Mouse (Mus musculus): ENCODE data around the gene Themis3.

Gene Themis3

DNA sequence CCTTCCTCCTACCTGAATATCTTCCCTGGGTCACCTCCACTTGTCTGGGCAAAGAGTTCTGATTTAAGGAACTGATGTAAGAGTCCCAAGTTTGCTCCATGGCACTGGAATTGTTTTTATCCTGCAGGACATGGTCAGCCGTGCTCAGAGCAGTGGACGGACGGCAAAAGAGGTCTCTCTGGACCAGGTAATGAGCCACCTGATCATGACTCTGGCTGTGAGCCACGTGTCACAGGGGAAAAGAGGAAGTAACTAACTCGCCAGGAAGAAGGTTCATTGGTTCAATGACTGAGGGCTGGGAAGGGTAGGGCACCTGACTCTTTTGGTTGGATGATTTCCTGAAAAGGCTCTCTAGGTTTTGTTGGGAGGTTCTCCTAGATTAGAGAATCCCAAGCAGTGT is at the start of gene Themis3:
Gene Themis3 (minus strand): TSS at position 187 of the 400 bp plus-strand sequence.
- no peak for DNase-seq (ENCODE audit: low spot score in 2 of 2)

DNA sequence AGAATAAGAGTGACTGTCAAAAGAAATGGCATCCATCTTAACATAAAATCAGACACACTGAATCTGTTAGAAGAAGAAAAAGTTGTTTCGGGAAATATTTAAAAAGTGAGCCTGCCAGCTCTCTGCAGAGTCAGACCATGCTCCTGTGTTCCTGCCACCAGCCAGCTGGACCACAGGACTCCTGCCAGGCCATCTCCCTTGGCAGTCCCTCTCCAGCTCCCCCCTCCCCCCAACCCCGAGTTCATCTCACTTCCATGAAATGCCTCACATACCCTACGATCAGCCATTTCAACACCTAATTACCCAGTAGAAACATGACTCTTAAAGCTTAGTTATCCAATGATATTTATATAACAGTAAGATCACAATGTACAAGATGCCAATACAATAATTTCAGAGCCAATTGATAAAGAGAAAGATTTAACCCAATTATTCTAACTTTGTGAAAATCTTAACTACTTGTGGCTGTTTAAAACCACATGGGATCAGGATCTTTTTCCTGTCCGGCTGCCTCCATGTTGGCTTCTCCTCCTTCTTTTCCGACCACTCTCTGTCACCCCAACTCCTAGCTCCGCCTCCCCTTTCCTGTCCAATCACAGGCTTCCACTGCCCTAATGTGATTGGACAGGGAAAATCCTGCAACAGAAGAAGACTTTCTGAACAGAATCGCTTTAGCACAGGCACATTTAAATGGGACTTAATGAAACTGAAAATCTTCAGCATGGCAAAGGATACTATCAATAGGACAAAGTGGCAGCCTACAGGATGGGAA is 43.7 kb upstream of the Themis3 start:
- no peak for DNase-seq (ENCODE audit: low spot score in 2 of 2)

GRCm38 (mm10) chr17:66619996-66620656 is 25.7 kb upstream of the Themis3 start:
- no peak for DNase-seq (ENCODE audit: low spot score in 2 of 2)

DNA sequence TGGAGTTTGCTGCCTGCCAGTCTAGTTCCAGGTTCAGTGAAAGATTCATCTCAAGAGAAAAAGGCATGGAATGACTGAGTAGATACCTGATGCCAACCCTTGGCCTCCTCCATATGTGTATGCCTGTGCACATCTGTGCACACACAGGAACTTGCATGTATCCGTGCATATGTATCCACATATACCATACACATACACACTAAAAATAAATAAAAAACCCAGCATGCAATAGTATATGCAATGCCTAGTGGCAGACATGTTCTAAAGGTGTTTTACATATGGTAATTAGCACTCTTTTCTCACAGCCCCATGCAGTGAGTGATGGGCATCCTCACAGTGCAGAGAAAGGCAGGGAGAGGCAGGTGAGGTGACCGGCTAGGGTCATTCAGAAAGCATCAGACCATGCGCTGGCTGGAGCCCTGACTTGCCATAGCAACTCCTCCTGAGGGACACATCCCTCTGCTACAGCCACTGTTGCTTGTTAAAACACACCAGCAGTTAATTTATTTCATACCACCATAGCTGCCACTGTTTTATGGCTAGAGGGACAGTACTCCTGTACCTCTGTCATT is 24.9 kb upstream of the Themis3 start:
- DNase-seq (ENCODE audit: low spot score in 2 of 2) = no peak

- no peak for DNase-seq (ENCODE audit: low spot score in 2 of 2)
These were observed 15.6 kb upstream of the Themis3 start for GRCm38 (mm10) chr17:66610032-66610431.

- DNase-seq (ENCODE audit: low spot score in 2 of 2) = no peak
These were observed 10.5 kb upstream of the Themis3 start for GRCm38 (mm10) chr17:66604931-66605330.

DNA sequence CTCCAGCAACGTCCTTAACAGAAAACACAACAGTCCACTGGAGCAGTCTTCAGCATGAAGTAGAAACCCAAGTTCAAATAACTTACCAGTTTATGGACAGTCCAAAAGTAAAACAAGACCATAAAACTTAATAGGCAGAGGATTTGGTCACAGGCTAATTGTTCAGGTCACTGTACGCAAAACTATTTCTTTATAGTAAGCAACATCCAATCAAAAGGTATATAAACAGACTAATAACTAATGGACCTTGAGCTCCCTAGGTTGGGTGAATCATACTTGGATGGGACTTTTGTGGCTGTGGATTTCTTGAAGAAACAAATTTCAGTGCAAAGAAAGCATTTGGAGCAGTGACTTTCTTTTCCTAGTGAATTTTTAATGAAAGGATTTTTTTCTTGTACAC is 6.8 kb upstream of the Themis3 start:
- DNase-seq (ENCODE audit: low spot score in 2 of 2) = no peak

- no peak for DNase-seq (ENCODE audit: low spot score in 2 of 2)
These were observed 1.4 kb upstream of the Themis3 start for GRCm38 (mm10) chr17:66595867-66596266.

- DNase-seq (ENCODE audit: low spot score in 2 of 2) = no peak
These were observed 835 bp upstream of the Themis3 start for GRCm38 (mm10) chr17:66595256-66595655.

DNA sequence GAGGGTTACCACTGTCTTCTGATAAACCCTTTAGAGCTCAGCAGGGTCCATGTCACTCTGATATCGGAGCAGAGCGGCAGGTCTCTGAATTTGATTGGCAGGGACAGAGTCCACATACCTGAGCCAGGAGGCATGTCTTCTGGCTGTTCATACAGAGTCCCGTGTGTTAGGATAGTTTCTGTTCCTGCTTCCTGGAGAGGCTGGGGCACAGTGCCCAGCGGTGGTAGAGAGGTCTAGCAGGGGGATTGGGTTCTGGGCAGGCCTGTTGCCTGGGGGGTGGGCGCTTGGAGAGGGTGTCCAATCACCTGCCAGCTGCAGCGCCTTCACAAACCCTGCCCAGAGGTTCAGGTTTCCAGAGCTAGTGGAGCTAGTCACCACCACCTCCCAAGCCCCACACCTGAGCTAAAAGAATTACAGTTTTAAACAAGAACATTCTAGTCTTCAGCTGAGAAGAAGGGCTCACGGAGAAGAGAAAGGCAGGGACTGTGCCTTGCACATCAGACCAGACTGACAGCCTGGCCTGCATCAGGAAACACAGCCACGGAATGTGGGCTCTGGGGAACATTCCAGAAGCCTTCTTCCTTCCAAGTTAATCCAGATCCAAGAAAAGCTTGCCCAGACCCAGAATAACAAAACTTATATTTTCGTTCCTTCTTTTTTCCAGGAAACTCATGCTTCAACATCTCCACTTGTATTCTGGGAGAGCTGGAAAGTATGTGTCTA is 3.9 kb downstream of the Themis3 start:
- DNase-seq (ENCODE audit: low spot score in 2 of 2) = no peak

- DNase-seq (ENCODE audit: low spot score in 2 of 2) = no peak
These were observed 4.6 kb downstream of the Themis3 start for GRCm38 (mm10) chr17:66589864-66590263.

DNA sequence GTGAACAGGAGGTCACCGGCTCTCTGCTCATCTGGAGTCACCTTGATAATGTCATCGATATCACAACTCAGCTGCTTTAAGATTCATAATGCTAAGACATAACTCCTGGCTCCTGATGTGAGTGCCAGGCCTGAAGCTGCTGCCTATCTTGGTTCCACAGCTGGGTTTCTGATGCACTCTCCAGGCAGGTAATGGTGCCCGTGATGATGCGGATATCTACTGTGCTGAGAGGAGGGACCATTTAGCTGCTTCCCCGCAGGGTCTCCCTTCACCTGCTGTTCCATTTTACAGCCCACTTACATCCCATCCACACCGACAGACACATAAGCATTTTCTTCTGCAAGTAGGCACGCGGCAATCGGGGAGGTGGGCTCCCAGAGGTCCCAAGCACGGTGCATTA is 7.7 kb downstream of the Themis3 start:
- DNase-seq (ENCODE audit: low spot score in 2 of 2) = no peak

DNA sequence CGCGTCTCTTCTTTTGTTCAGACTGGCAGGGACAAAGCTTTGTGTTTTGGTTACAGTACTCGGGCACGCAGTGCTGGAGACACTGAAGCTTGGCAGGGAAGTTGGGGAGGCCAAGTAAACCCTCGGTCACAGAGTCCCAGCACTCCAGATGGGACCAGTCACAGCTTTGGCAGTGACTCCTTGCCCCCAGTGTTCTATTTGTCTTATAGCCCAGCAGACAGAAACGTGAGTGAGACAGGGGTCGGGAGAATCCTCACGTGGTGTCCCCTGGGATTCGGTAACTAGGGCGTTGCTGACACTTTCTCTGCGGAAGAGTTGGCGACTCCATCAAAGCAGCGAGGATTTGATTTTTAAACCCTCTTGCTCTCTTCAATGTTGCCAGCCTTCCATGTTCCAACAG is 8.3 kb downstream of the Themis3 start:
- no peak for DNase-seq (ENCODE audit: low spot score in 2 of 2)

DNA sequence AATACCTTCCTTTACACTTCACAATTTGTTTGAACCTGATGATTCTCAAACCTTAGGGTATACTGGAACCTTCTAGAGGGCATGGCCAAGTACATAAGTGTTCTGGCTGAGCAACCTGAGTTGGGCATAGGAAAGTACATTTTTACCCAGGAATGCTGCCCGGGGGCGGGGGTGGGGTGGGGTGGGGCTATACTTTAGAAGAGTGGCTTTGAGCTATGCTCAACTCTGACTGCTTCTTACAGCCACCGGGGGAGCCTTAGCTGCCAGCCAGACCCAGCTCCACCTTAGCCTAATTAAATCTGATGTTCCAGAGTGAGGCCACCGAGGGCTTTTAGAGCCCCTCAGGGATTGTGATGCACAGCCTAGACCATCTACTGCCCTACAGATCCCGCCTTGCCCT is 13.4 kb downstream of the Themis3 start:
- no peak for DNase-seq (ENCODE audit: low spot score in 2 of 2)

- no peak for DNase-seq (ENCODE audit: low spot score in 2 of 2)
These were observed 16.4 kb downstream of the Themis3 start for GRCm38 (mm10) chr17:66578007-66578406.

DNA sequence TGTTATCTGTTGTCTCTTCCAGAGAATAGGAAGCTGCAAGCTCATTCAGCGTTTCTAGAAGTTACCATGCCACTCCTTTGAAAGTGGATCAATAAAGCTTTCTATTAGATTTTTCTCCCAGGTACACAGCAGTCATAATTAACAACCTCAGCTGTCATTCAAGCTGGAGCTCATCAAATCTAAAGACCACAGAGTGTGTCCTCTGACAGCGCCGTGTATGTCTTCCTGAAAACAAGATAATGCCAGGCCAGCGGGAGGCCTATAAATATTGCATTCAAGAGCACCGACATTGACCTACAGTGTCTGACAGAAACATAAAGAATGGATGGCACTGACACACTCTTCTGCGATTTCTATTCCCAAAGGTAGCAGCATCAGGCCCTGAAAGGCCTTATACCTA is 16.9 kb downstream of the Themis3 start:
- no peak for DNase-seq (ENCODE audit: low spot score in 2 of 2)

DNA sequence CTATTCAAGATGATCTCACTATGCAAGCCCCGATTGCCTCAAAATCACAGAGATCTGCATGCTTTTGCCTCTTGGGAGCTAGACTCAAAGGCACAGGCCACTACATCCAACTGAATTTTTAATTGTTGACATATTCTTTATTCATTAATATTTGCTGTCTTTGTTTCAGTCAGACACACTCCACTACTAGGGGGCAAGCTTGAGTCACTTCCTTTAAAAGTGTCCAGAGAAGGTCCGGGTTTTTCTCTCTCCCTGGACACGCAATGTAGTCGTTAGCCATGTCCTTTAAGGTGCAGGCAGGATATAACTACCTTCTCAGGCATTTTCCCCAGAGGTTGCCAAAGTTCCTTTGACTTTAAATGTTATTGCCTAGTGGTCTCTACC is 21.8 kb downstream of the Themis3 start:
- DNase-seq (ENCODE audit: low spot score in 2 of 2) = no peak

DNA sequence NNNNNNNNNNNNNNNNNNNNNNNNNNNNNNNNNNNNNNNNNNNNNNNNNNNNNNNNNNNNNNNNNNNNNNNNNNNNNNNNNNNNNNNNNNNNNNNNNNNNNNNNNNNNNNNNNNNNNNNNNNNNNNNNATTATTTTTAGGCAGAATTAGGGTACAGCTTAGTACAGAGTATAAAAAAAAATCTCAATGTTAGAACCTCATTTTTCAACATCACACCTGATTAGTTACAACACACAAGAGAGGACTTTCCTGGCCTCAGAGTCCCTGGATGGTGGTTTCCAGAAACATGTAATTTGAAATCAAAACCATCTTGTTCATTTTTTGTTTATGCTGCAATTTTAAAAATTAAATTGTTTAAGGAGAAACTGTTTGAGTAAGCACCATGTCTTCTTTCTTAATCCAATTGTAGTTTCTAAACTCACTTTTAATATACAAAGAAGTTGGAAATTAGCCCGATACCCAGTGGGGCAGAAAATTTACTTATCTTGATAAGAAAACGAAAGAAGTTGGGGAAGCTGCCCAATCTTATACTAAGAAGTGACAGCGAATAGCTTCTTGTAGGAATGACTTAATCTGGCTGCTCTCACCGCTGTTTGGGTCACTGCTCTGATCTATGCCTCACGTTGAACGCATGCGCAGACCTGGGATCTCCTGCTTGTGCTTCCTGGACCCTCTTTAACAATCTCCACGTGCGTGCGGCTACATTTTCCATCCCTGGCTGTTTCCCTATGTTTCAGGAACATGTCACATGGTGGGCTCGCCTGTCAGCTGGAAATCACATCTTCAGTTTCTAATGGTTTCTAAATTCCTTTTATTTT is 22.4 kb downstream of the Themis3 start:
- no peak for DNase-seq (ENCODE audit: low spot score in 2 of 2)

DNA sequence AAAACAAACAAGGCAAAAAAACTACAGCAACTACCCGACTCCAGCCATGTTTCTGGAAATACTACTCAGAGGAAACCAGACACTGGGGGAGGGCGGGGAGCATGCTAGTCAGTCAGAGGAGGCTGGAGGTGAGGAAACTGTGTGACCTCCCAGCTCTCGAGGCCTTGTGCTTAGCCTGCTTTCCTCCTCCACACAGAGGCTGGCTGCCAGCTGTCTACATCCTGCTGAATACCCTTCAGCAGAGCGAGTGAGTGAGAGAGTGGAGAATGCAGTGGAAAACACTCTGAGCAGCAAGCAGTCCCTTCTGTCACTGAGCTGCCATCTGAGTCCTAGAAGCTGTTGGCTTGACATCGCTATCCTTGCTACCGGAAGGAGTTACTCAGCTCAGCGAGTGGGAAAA is 30.2 kb downstream of the Themis3 start:
- no peak for DNase-seq (ENCODE audit: low spot score in 2 of 2)

GRCm38 (mm10) chr17:66563551-66563950 is 30.9 kb downstream of the Themis3 start:
- no peak for DNase-seq (ENCODE audit: low spot score in 2 of 2)

DNA sequence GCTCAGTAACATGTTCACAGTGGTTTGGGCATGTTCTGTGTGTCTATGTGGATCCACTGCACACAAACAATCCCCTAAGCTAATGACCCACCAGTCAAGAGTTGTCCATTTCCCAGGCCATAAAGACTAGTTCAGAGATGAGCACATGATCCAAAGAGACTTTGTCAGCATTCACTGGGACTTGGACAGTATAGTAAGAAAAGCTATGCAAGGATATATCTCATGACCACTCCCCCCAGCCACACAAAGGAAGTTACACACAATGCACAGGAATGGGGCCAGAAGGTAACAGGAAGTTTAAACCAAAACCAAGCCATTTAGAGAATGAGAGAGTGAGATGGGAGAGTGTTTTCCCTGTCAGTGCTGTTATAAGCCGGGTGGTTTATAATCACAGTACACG is 33.0 kb downstream of the Themis3 start:
- DNase-seq (ENCODE audit: low spot score in 2 of 2) = no peak

Data from spleen, postnatal 14 days (tissue).